Mouse (Mus musculus) G1E (cell line): ENCODE data around the gene Bach2.

ENCODE experiments used
- CTCF ChIP-seq: IDR thresholded peaks from 2 replicates; pipeline ENCODE4 v1.5.1; 2012; ENCODE audit warnings: low read depth, low read length, inconsistent platforms, mixed read lengths
- GATA1 ChIP-seq: IDR thresholded peaks from 2 replicates; pipeline ENCODE4 v1.6.1; 2012; ENCODE audit warnings: borderline replicate concordance, low read length, inconsistent platforms, mixed read lengths
- GATA2 ChIP-seq: IDR thresholded peaks from 2 replicates; pipeline ENCODE4 v1.6.1; 2012; ENCODE audit warnings: low read depth, low read length, inconsistent platforms, borderline replicate concordance

GRCm38 (mm10) chr4:32375721-32376526 lies 137.3 kb downstream of the Bach2 start:
- no peak for TF ChIP-seq CTCF
- no peak for TF ChIP-seq GATA1
- TF ChIP-seq GATA2, result no peak
